Mouse (Mus musculus) forebrain, embryonic 14.5 days (tissue): ENCODE data around the gene Slc7a5. TPM values are rescaled to one million over a fixed set of nuclear protein-coding genes. Genes with fewer than 3 reads are reported as not detected.

ENCODE experiments used
- ATAC-seq: fragments of 200-750 bp; cut with Nextera tagmentation; 2 replicates; pipeline ENCODE4 v1.8.0; 2017; ENCODE audit warnings: mild to moderate bottlenecking, moderate library complexity
- DNase-seq: peaks from one replicate; pipeline ENCODE4 v3.0.0-alpha.2; 2015; ENCODE audit warnings: low spot score
- H3K27ac ChIP-seq: fragments of 300-500 bp; sonication (generic); 2 replicates; pipeline ENCODE4 v1.5.1; 2014; ENCODE audit warnings: low read depth, mild to moderate bottlenecking, control low read depth, low read length, moderate library complexity
- H3K27me3 ChIP-seq: fragments of 300-500 bp; sonication (generic); replicated peaks from 2 replicates; pipeline ENCODE4 v1.6.1; 2014; ENCODE audit warnings: low read length, control low read depth, mixed read lengths; ENCODE audit not compliant: control insufficient read depth, insufficient read depth
- H3K36me3 ChIP-seq: fragments of 300-500 bp; sonication (generic); 2 replicates; pipeline ENCODE4 v1.6.1; 2014; ENCODE audit warnings: low read length, control low read depth; ENCODE audit not compliant: control insufficient read depth, insufficient read depth
- H3K4me1 ChIP-seq: fragments of 300-500 bp; sonication (generic); 2 replicates; pipeline ENCODE4 v1.6.1; 2014; ENCODE audit warnings: antibody characterized with exemption, low read length, control low read depth; ENCODE audit not compliant: control insufficient read depth, insufficient read depth
- H3K4me2 ChIP-seq: fragments of 300-500 bp; sonication (generic); 2 replicates; pipeline ENCODE4 v1.6.1; 2014; ENCODE audit warnings: mild to moderate bottlenecking, control low read depth, low read length
- H3K4me3 ChIP-seq: fragments of 300-500 bp; sonication (generic); 2 replicates; pipeline ENCODE4 v1.5.1; 2014; ENCODE audit warnings: low read depth, low read length, control low read depth
- H3K9ac ChIP-seq: fragments of 300-500 bp; sonication (generic); 2 replicates; pipeline ENCODE4 v1.6.1; 2014; ENCODE audit warnings: mild to moderate bottlenecking, low read length, control low read depth, moderate library complexity
- H3K9me3 ChIP-seq: fragments of 300-500 bp; sonication (generic); replicated peaks from 2 replicates; pipeline ENCODE4 v1.6.1; 2016; ENCODE audit warnings: low read length, control low read depth, mixed read lengths; ENCODE audit not compliant: control insufficient read depth
- WGBS: fragments of 180-500 bp; shearing (Covaris S2); extraction: QIAGEN DNeasy Blood & Tissue Kit; methylation state at CpG from one replicate; pipeline ENCODE4 v1.1.7; 2014; 5-methylcytosine and 5-hydroxymethylcytosine counted together
- polyA plus RNA-seq: library from polyadenylated mRNA; unstranded; fragments of >200 nt; fragmentation: Nextera tagmentation; extraction: Ambion mirVana; gene quantifications from 2 replicates; pipeline ENCODE4 v1.2.1, GENCODE M21; 2014

Slc7a5 gene
- polyA plus RNA-seq, 1 experiment from 2014 or later, result 37.9 TPM

- Histone ChIP-seq H3K4me3 (0 out of 2 replicates have a peak overlapping the region, but pooled peaks have one; percentile 1), H3K27me3 (no peaks in the 10 kb centered on the region), H3K4me2 (peak overlapping the region; percentile 39), H3K36me3 (0 out of 2 replicates have a peak, but pooled peaks cover 7% of the 10 kb centered on the region), H3K9me3 (no peaks in the 10 kb centered on the region), H3K4me1 (peaks cover 27% of the 10 kb centered on the region), H3K9ac (peak overlapping the region; percentile 49), H3K27ac (peak overlapping the region; percentile 95)
- peak; percentile 96 for ATAC-seq
- DNase-seq, result peak; percentile 93
- WGBS, result 5% methylated on average over 4 of the region's 4 CpGs
These were observed 9.0 kb downstream of the Slc7a5 start for GRCm38 (mm10) chr8:121898401-121898931.

GRCm38 (mm10) chr8:121897871-121898381, 9.6 kb downstream of the Slc7a5 start:
- Histone ChIP-seq H3K36me3 (0 out of 2 replicates have a peak, but pooled peaks cover 7% of the 10 kb centered on the region), H3K9ac (peak overlapping the region; percentile 49), H3K4me2 (peak overlapping the region; percentile 39), H3K4me1 (peaks cover 27% of the 10 kb centered on the region), H3K4me3 (0 out of 2 replicates have a peak overlapping the region, but pooled peaks have one; percentile 1), H3K9me3 (no peaks in the 10 kb centered on the region), H3K27me3 (no peaks in the 10 kb centered on the region), H3K27ac (peak overlapping the region; percentile 95)
- DNase-seq (peak; percentile 65), ATAC-seq (peak; percentile 57)
- 7% methylated on average over 7 of the region's 7 CpGs for WGBS

DNA sequence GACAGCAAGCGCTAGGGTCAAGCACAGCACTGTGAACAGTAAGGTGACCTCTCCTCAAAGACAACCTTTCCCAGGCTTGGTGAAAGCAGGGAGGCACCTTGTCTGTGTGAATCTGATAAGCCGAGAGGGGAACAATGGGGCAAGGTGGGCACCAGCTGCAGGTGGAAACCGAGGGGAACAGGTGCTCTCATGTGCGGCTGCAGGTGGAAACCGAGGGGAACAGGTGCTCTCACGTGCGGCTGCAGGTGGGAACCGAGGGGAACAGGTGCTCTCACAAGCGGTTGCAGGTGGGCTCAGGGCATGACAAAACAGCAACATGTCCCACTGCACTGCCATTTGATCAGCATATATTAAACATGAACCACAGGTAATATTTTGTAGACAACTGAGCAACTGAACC, 10.3 kb downstream of the Slc7a5 start:
- no peak overlapping the region for H3K4me2 ChIP-seq
- H3K9ac ChIP-seq, result no peak overlapping the region
- ATAC-seq (no peak), DNase-seq (no peak)
- H3K4me1 ChIP-seq, result peaks cover 27% of the 10 kb centered on the region
- no peaks in the 10 kb centered on the region for H3K9me3 ChIP-seq
- peak overlapping the region; percentile 95 for H3K27ac ChIP-seq
- no peaks in the 10 kb centered on the region for H3K27me3 ChIP-seq
- 0 out of 2 replicates have a peak, but pooled peaks cover 10% of the 10 kb centered on the region for H3K36me3 ChIP-seq
- WGBS, result 86% methylated on average over 9 of the region's 9 CpGs
- H3K4me3 ChIP-seq, result no peak overlapping the region

DNA sequence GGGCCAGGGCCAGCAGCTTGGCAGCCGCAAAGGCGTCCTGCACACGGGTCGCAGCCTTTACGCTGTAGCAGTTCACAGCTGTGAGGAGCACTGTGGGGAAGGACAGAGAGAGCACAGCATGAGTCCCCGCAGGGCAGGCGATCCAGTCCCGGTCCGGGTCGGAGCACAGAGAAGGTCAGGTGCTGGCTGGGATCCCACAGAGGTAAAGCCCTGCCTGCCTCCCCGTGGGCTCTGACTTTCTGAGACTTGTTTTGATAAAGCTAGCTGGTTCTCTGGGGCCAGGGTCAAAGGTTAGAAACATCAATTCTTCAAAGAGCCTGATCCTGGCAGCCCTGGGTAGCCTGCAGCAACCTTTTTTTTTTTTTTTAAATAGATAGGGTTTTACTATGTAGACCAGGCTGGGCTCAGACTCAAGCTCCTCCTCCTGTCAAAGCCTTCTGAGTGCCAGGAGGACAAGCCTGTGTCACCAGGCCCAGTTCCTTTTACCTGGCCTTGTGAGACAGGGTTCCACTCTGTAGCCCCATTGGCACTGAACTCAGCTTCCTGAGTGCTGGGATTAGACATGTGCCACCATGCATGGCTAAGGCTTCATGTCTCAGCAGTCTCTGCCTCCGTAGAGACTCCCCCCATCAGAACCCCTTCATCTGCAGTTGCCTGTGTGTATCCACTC, 10.9 kb downstream of the Slc7a5 start:
- no peaks in the 10 kb centered on the region for H3K9me3 ChIP-seq
- H3K27ac ChIP-seq, result no peak overlapping the region
- H3K27me3 ChIP-seq, result no peaks in the 10 kb centered on the region
- H3K36me3 ChIP-seq, result 0 out of 2 replicates have a peak, but pooled peaks cover 10% of the 10 kb centered on the region
- no peak overlapping the region for H3K4me3 ChIP-seq
- DNase-seq (no peak), ATAC-seq (no peak)
- 49% methylated on average over 12 of the region's 12 CpGs for WGBS
- H3K4me2 ChIP-seq, result no peak overlapping the region
- no peak overlapping the region for H3K9ac ChIP-seq
- H3K4me1 ChIP-seq, result peaks cover 27% of the 10 kb centered on the region

DNA sequence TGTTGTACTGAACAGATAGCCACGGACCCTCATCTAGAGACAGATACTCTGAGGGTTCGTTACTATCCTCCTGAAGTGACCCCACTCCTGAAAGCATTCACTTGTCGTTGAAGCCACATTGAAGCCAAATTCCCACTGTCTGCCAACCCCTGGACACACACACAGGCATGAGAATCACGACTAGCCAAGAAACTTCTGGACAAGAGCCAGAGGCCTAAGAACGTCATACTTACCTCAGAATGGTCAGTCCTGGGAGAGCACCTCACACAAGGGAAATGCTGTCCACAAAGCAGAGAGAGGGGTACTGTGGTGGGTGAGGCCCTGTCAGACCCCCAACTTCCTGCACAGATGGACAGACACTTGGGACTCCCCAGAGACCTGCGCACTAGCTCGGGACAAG, 11.6 kb downstream of the Slc7a5 start:
- no peaks in the 10 kb centered on the region for H3K9me3 ChIP-seq
- WGBS, result 74% methylated on average over 7 of the region's 7 CpGs
- no peak overlapping the region for H3K9ac ChIP-seq
- H3K27me3 ChIP-seq, result no peaks in the 10 kb centered on the region
- no peak overlapping the region for H3K4me2 ChIP-seq
- H3K36me3 ChIP-seq, result 0 out of 2 replicates have a peak, but pooled peaks cover 10% of the 10 kb centered on the region
- no peak for DNase-seq
- H3K4me3 ChIP-seq, result no peak overlapping the region
- ATAC-seq, result no peak
- H3K4me1 ChIP-seq, result peaks cover 27% of the 10 kb centered on the region
- no peak overlapping the region for H3K27ac ChIP-seq

DNA sequence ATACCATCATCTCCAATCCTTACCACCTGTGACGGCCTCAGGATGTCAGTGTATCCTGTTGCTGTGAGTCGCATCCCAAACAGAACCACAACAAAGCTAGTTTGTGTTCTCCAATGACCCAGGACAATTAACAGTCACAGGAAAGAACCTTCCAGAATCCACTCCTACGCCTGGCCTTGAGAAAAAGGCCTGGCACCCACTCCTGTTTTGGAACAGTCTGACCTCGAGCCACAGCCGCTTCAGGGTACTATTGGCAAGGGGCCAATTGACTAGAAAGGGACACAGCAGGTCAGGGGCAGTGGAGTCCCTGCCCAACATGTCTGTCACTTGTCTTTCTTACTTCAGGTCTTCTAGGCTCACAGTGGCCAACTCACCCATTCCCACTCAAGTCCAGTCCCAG, 14.6 kb downstream of the Slc7a5 start:
- no peak overlapping the region for H3K9ac ChIP-seq
- WGBS, result 85% methylated on average over 5 of the region's 5 CpGs
- no peak overlapping the region for H3K27ac ChIP-seq
- H3K9me3 ChIP-seq, result no peaks in the 10 kb centered on the region
- H3K27me3 ChIP-seq, result no peaks in the 10 kb centered on the region
- H3K4me3 ChIP-seq, result no peak overlapping the region
- ATAC-seq (no peak), DNase-seq (no peak)
- no peak overlapping the region for H3K4me2 ChIP-seq
- peaks cover 11% of the 10 kb centered on the region for H3K4me1 ChIP-seq
- peaks cover 14% of the 10 kb centered on the region; the same call in 1 of the 2 replicates for H3K36me3 ChIP-seq

DNA sequence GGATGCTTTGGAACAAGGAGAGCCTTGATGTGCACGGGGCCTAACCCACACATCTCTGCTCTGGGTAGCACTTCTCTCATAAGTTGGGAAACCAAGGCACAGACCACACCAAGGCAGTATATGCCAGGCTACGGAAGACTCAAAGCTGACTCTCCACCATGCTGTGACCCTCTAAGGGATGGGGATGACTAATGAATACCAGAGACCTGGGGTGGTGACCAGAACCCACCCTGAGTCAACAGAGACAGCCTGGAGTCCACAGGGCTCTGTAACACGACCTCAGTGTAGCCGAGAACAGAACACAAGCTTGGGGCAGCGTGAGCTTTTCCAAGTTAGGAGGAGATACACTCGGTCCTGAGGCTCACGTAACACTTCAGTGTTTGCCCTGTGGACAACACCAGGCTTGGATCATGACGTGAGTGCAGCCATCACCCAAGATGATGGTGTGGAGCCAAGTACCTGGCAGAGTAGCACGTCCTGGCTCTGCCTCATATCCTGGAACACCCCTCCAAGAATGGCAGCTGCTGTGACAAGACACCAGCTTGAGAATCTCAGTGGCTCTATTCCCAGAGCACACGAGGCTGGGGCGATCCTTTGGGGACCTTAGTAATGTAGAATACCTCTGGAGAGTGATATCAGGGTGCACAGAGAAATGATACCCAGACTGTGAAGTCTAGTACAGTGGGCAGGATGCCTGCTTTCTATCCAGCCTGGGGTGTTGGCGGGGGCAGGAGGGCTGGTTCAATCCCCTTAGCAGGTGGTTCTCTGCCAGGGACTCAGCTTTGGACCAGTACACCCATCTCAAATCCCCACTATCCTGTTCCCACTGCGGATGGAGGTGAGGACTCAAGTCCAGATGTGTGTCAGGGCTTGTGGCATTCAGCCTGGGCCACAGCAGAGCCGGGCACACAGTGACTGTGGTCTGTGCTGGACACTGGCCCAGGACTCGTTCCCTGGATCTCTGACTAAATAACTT, 17.4 kb downstream of the Slc7a5 start:
- Histone ChIP-seq H3K27ac (no peak overlapping the region), H3K9me3 (no peaks in the 10 kb centered on the region), H3K4me3 (no peak overlapping the region), H3K9ac (no peak overlapping the region), H3K27me3 (no peaks in the 10 kb centered on the region), H3K4me1 (no peaks in the 10 kb centered on the region), H3K4me2 (no peak overlapping the region), H3K36me3 (peaks cover 33% of the 10 kb centered on the region)
- DNase-seq, result peak; percentile 52
- no peak for ATAC-seq
- WGBS, result 85% methylated on average over 15 of the region's 15 CpGs

DNA sequence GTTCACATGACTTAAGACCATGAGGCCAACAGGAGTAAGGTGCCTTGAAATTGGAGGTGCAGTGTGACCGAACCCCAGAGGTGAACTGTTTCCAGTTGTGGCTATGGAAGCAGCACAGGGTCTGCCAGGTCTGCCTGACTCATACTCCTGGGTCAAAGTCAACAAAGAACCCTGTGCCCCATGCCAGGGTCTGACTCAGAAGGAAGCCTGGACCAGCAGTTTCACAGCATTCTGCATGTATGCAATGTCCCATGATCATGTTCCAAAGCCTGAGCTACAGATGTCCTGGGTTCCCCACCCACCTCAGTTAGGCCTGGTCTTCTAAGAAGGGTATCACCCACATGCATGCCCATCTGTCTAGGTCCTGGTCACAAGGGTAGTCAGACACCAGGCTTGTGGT, 18.2 kb downstream of the Slc7a5 start:
- H3K36me3 ChIP-seq, result peaks cover 41% of the 10 kb centered on the region
- H3K4me1 ChIP-seq, result no peaks in the 10 kb centered on the region
- DNase-seq, result no peak
- no peak overlapping the region for H3K9ac ChIP-seq
- H3K4me3 ChIP-seq, result no peak overlapping the region
- no peak overlapping the region for H3K4me2 ChIP-seq
- H3K9me3 ChIP-seq, result no peaks in the 10 kb centered on the region
- no peak overlapping the region for H3K27ac ChIP-seq
- ATAC-seq, result no peak
- no peaks in the 10 kb centered on the region for H3K27me3 ChIP-seq
- WGBS, result 95% methylated on average over 1 of the region's 1 CpGs
